Comparison of ENCODE assay signal across 9 mouse cellular contexts in the genomic region with DNA sequence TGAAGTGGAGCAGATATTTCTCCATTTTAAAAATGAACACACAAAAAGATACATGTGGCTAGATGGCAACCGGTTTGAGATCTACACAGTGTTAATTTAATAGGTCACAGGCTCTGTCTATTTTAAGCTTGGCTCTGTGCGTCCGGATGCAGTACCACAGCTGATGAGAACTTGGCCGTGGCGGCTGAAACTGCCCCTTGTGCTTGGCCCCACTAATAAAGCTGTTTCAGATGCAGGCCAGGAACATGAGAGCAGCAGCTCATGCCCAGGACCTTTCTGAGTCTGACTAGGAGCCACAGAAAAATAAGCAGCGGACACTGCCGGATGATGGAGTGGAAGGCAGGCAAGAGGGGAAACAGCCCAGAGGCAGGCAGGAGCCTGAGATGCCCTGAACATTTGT. TPM values are rescaled to one million over a fixed set of nuclear protein-coding genes. Genes with fewer than 3 reads are reported as not detected.
DNase-seq lines count a peak whose midpoint lies in the region; ATAC-seq lines count a peak whose summit lies in the region.
"Had no signal": no experiment of that assay in that cellular context is flagged by ENCODE, and none has a peak within 500 bp of the region (broad histone marks: within the 10 kb centered on the region; RNA-seq: fewer than 3 reads in every experiment).

No protein-coding gene starts in this region.

- no peaks in the 10 kb centered on the region; the same call in 1 of the 2 replicates for H3K4me1 ChIP-seq in neural tube, embryonic 11.5 days (ENCODE audit: control insufficient read depth, insufficient read depth, low read length)

- peak; percentile 13 for DNase-seq in embryo, embryonic 11 days
- no peak for DNase-seq in embryo, embryonic 10.5 days (ENCODE audit: low spot score)
- DNase-seq in neural tube, embryonic 11.5 days (ENCODE audit: low spot score): peak; percentile 31
- DNase-seq in neural tube, embryonic 10.5 days (ENCODE audit: extremely low spot score, low spot score): no peak
- peak; percentile 56 to 73 for DNase-seq in heart, postnatal 10 days
- no peak for DNase-seq in spleen, adult 18-20 months
- DNase-seq in ovary, postnatal 10 days (ENCODE audit: low spot score): no peak
- DNase-seq: liver, embryonic 13.5 days had no signal

- WGBS in neural tube, embryonic 11.5 days: 81% methylated on average over 7 of the region's 7 CpGs

- H3K4me2 ChIP-seq in neural tube, embryonic 11.5 days (ENCODE audit: low read depth): no peak overlapping the region
- H3K4me2 ChIP-seq: liver, embryonic 13.5 days had no signal

- no peaks in the 10 kb centered on the region for H3K36me3 ChIP-seq in neural tube, embryonic 11.5 days (ENCODE audit: control insufficient read depth, insufficient read depth, low read length)
- H3K36me3 ChIP-seq: liver, embryonic 13.5 days had no signal

- H3K27me3 ChIP-seq in neural tube, embryonic 11.5 days (ENCODE audit: control insufficient read depth, insufficient read depth, low read length): no peaks in the 10 kb centered on the region
- H3K27me3 ChIP-seq: liver, embryonic 13.5 days had no signal

- ATAC-seq in neural tube, embryonic 11.5 days (ENCODE audit: insufficient read depth, low FRiP score, low TSS enrichment): no peak
- ATAC-seq in activated CD4-positive, CD25-positive, alpha-beta regulatory T cell, adult 4 months: no peak

- no peaks in the 10 kb centered on the region for H3K9me3 ChIP-seq in neural tube, embryonic 11.5 days (ENCODE audit: control insufficient read depth, low read length)
- H3K9me3 ChIP-seq: liver, embryonic 13.5 days had no signal

- H3K4me3 ChIP-seq in neural tube, embryonic 11.5 days (ENCODE audit: low read depth, low read length): no peak overlapping the region
- H3K4me3 ChIP-seq: liver, embryonic 13.5 days had no signal

- intact Hi-C loops in heart, postnatal 10 days (cut with DNase I): loop anchor here (2.0 kb wide), 1 partner anchor 42 kb away; no protein-coding TSS in a partner anchor

- H3K27ac ChIP-seq in neural tube, embryonic 11.5 days (ENCODE audit: low read depth, low read length): no peak overlapping the region
- H3K27ac ChIP-seq: liver, embryonic 13.5 days had no signal

- no peak overlapping the region for H3K9ac ChIP-seq in neural tube, embryonic 11.5 days (ENCODE audit: low read length)
- H3K9ac ChIP-seq: liver, embryonic 13.5 days had no signal

RNA-seq across cellular contexts. Expression of gene Nek7, which starts 43.1 kb away (rescaled TPM):
- polyA plus RNA-seq in neural tube, embryonic 11.5 days (2014; fragmentation: Nextera tagmentation; extraction: Ambion mirVana): 23.4 and 24.2 TPM in 2 replicates
- total RNA-seq in heart, postnatal 10 days (2021): 10 to 100 TPM; 62.1 to 63.5 TPM
- polyA plus RNA-seq in activated CD4-positive, CD25-positive, alpha-beta regulatory T cell, adult 4 months (2017; shearing (Covaris generic)): 10 to 100 TPM; 61.4 to 80.0 TPM

Comparison
In these comparisons a context has a peak if more than half of its experiments do, and no peak if none do; other contexts are left out.
1. DNase-seq: peak in embryo, embryonic 11 days (single experiment), neural tube, embryonic 11.5 days (single experiment) and heart, postnatal 10 days (2 of 2); none in embryo, embryonic 10.5 days (single experiment), neural tube, embryonic 10.5 days (single experiment), spleen, adult 18-20 months (0 of 2) and ovary, postnatal 10 days (single experiment).